Mouse (Mus musculus) G1E (cell line): ENCODE measurements at regions not wholly inside any gene's neighbourhood (a gene's known extent, or its start where the extent isn't known, plus 50 kb on each side); places are given as distances from the start of the nearest gene placed in this dataset.

Source experiments
- CTCF ChIP-seq: IDR thresholded peaks from 2 replicates; pipeline ENCODE4 v1.5.1; 2012; ENCODE audit warnings: low read depth, low read length, inconsistent platforms, mixed read lengths
- GATA1 ChIP-seq: IDR thresholded peaks from 2 replicates; pipeline ENCODE4 v1.6.1; 2012; ENCODE audit warnings: borderline replicate concordance, low read length, inconsistent platforms, mixed read lengths
- GATA2 ChIP-seq: IDR thresholded peaks from 2 replicates; pipeline ENCODE4 v1.6.1; 2012; ENCODE audit warnings: low read depth, low read length, inconsistent platforms, borderline replicate concordance
- POLR2AphosphoS5 ChIP-seq: IDR thresholded peaks from 2 replicates; pipeline ENCODE4 v1.6.1; 2012; ENCODE audit warnings: low read depth, low read length, inconsistent platforms; ENCODE audit not compliant: insufficient replicate concordance
- TAL1 ChIP-seq: conservative IDR thresholded peaks from 2 replicates; pipeline ENCODE4 v1.6.1; 2012; ENCODE audit warnings: low read depth, low read length, inconsistent platforms, mixed read lengths

DNA sequence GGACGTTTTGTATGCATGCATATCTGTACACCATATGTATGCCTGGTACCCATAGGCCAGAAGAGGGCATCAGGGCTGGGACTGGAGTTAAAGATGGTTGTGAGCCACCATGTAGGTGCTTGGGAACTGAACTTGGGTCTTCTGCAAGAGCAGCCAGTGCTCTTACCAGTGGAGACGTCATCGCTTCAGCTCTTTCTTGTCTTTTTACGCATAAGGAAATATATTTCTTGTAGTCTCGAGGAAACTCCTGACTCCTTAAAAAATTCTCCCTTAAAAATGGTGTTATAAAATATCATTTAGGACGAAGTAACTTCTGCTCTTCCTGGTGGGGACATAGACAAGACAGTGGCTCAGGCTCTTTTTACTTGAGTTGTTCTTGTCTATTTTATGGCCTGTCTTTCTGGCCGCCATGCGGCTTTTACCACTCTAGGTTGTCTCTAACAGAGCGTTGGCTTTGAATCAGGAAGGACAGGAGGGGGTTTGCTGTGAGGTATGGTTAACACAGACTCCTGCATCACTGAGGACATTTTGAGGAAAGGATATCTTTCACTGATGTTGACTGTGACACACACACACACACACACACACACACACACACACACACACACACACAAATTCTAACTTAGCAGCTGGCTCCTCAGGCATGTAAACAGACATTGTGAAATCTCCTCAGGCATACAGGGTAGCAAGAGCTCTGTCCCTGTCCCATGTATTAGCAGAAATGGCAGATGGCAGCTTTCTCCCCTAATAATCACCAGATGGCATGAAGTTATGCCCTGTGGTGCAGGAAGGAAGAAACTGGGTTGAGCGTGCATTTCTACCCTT lies 85.2 kb downstream of the Rsl24d1 start:
- TF ChIP-seq CTCF (no peak), GATA1 (no peak), TAL1 (no peak), POLR2AphosphoS5 (no peak), GATA2 (no peak)
